Mouse (Mus musculus) embryonic facial prominence, embryonic 12.5 days (tissue): ENCODE results near the gene Tinagl1. TPM values are rescaled to one million over a fixed set of nuclear protein-coding genes. Genes with fewer than 3 reads are reported as not detected.

Source experiments
- polyA plus RNA-seq: library from polyadenylated mRNA; unstranded; fragments of >200 nt; fragmentation: Nextera tagmentation; extraction: Ambion mirVana; gene quantifications from 2 replicates; pipeline ENCODE4 v1.2.1, GENCODE M21; 2016

The Tinagl1 gene
- polyA plus RNA-seq, 1 experiment from 2014 or later: 12.9 TPM

Other genes starting within 250 kb of the Tinagl1 start
- gene Spocd1, start 245.9 kb downstream of the Tinagl1 start, polyA plus RNA-seq: 0.06 TPM in 1 of 2 replicates, not detected in the other
- 7.6 and 8.2 TPM in 2 replicates for gene Adgrb2, start 190.3 kb downstream of the Tinagl1 start, polyA plus RNA-seq
- gene Col16a1, start 127.3 kb downstream of the Tinagl1 start, polyA plus RNA-seq: 40.3 and 46.2 TPM in 2 replicates
- gene Pef1, start 72.6 kb downstream of the Tinagl1 start, polyA plus RNA-seq: 65.6 and 69.5 TPM in 2 replicates
- 0.27 and 0.32 TPM in 2 replicates for gene Hcrtr1, start 35.8 kb downstream of the Tinagl1 start, polyA plus RNA-seq
- not detected in 2 replicates for gene Gm853, start 47.3 kb upstream of the Tinagl1 start, polyA plus RNA-seq
- 154 and 159 TPM in 2 replicates for gene Serinc2, start 104.1 kb upstream of the Tinagl1 start, polyA plus RNA-seq
- gene Fabp3, start 133.5 kb upstream of the Tinagl1 start, polyA plus RNA-seq: 14.6 and 14.9 TPM in 2 replicates
- gene Gm10570, start 133.6 kb upstream of the Tinagl1 start, polyA plus RNA-seq: not detected in 2 replicates
- 74.1 and 79.6 TPM in 2 replicates for gene Zcchc17, start 184.8 kb upstream of the Tinagl1 start, polyA plus RNA-seq
- gene Snrnp40, start 185.0 kb upstream of the Tinagl1 start, polyA plus RNA-seq: 188 and 193 TPM in 2 replicates